In the genomic region with DNA sequence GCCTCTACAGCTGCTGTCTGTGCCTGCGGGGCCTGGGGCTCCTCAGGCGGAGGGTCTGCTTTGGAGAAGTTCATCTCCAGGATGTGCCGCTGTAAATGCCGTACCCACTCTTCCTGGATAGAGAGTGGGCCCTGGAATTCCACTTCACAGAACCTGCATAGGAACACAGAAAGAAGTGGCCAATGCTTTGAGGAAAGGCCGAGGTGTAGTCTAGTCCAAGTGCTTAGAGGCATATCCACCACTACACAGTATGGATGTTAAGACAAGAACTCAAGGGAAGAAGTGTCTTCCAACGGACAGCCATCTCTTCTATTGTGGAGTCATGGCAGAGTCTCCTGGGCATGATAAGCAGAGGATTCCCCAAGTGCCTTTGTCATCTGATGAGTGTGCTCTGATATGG, we compare ENCODE assay signal across 14 mouse cellular contexts.
"Had no signal": no experiment of that assay in that cellular context is flagged by ENCODE, and none has a peak within 500 bp of the region (broad histone marks: within the 10 kb centered on the region; RNA-seq: fewer than 3 reads in every experiment).

No protein-coding gene starts in this region.

- DNase-seq: kidney, adult 9 months; kidney, postnatal 36 days; liver; liver, embryonic 13.5 days; liver, postnatal 0 days; lung, postnatal 14 days; right cerebral cortex, adult 18-20 months; right cerebral cortex, postnatal 25 days; thymus, postnatal 36 days had no signal

- H3K4me1 ChIP-seq: limb, embryonic 12.5 days had no signal

- H3K9me3 ChIP-seq: limb, embryonic 12.5 days; liver, embryonic 13.5 days; lung, embryonic 15.5 days; neural tube, embryonic 13.5 days had no signal

- H3K27ac ChIP-seq: kidney, postnatal 0 days; limb, embryonic 12.5 days; liver, embryonic 13.5 days; lung, embryonic 15.5 days had no signal

- H3K9ac ChIP-seq: limb, embryonic 12.5 days; liver, embryonic 13.5 days; liver, postnatal 0 days; lung, embryonic 15.5 days; neural tube, embryonic 13.5 days had no signal

- H3K27me3 ChIP-seq: limb, embryonic 12.5 days; liver, embryonic 13.5 days; lung, embryonic 15.5 days; neural tube, embryonic 13.5 days had no signal

- H3K4me2 ChIP-seq: limb, embryonic 12.5 days; liver, embryonic 13.5 days; lung, embryonic 15.5 days; neural tube, embryonic 13.5 days had no signal

- ATAC-seq: liver, postnatal 0 days had no signal

- H3K4me3 ChIP-seq: layer of hippocampus, adult 2 months; limb, embryonic 12.5 days; liver, embryonic 13.5 days; lung, embryonic 15.5 days; neural tube, embryonic 13.5 days had no signal
